Mouse (Mus musculus) kidney, adult 2 months (tissue): ENCODE data around the gene Astn2.

Source experiments
- CTCF ChIP-seq: fragments of 200-500 bp; conservative IDR thresholded peaks from 2 replicates; pipeline ENCODE4 v1.5.1; 2011; ENCODE audit warnings: low read depth, mild to moderate bottlenecking, control low read depth, low read length, moderate library complexity, mixed read lengths; ENCODE audit not compliant: insufficient read depth, insufficient read length
- POLR2A ChIP-seq: fragments of 200-500 bp; IDR thresholded peaks from one replicate; pipeline ENCODE4 v1.6.1; 2011; ENCODE audit warnings: low read depth, low read length, control low read depth

GRCm38 (mm10) chr4:65773368-65774010 is 630.9 kb downstream of the Astn2 start:
- TF ChIP-seq CTCF: no peak
- no peak for TF ChIP-seq POLR2A
